Comparison of ENCODE assay signal across 7 mouse cellular contexts in genomic region chr2:35714742-35715167, GRCm38 (mm10).
DNase-seq lines count a peak whose midpoint lies in the region; ATAC-seq and TF ChIP-seq lines count a peak whose summit lies in the region.

No protein-coding gene starts in this region.

- peak overlapping the region; percentile 10; the same call in 1 of the 2 replicates for H3K27ac ChIP-seq in intestine, embryonic 15.5 days
- no peak overlapping the region for H3K27ac ChIP-seq in intestine, postnatal 0 days (ENCODE audit: low read depth, low read length)
- H3K27ac ChIP-seq in liver, embryonic 12.5 days = no peak overlapping the region

- no peaks in the 10 kb centered on the region for H3K9me3 ChIP-seq in intestine, embryonic 15.5 days
- H3K9me3 ChIP-seq in intestine, postnatal 0 days (ENCODE audit: control insufficient read depth) = no peaks in the 10 kb centered on the region
- H3K9me3 ChIP-seq in liver, embryonic 12.5 days (replicated peaks) = no peaks in the 10 kb centered on the region

- H3K4me1 ChIP-seq in intestine, embryonic 15.5 days (replicated peaks) = 0 out of 2 replicates have a peak, but pooled peaks cover 8% of the 10 kb centered on the region
- no peaks in the 10 kb centered on the region for H3K4me1 ChIP-seq in intestine, postnatal 0 days (replicated peaks; ENCODE audit: control insufficient read depth, insufficient read depth, low read length)
- peaks cover 15% of the 10 kb centered on the region; the same call in 1 of the 2 replicates for H3K4me1 ChIP-seq in liver, embryonic 12.5 days

- no peak for TF ChIP-seq CTCF in intestine, postnatal 0 days (IDR thresholded peaks at IDR 0.05; ENCODE audit: low read depth)

- peaks cover 67% of the 10 kb centered on the region for H3K36me3 ChIP-seq in intestine, embryonic 15.5 days
- H3K36me3 ChIP-seq in intestine, postnatal 0 days (ENCODE audit: control insufficient read depth, insufficient read depth) = peaks cover 97% of the 10 kb centered on the region
- H3K36me3 ChIP-seq in liver, embryonic 12.5 days = peaks cover 70% of the 10 kb centered on the region

- DNase-seq in right cerebral cortex, adult 2 months (ENCODE audit: low spot score in 2 of 2) = peak; percentile 33 to 50
- no peak for DNase-seq in right cerebral cortex, postnatal 25 days
- peak; percentile 60 to 72 for DNase-seq in heart, adult 9 months (ENCODE audit: low spot score in 2 of 2)
- DNase-seq in kidney, adult 9 months = no peak

- no peak overlapping the region for H3K4me3 ChIP-seq in intestine, embryonic 15.5 days (replicated peaks)
- no peak overlapping the region for H3K4me3 ChIP-seq in intestine, postnatal 0 days (ENCODE audit: low read depth, low read length)
- H3K4me3 ChIP-seq in liver, embryonic 12.5 days = no peak overlapping the region

- H3K27me3 ChIP-seq in intestine, embryonic 15.5 days (replicated peaks) = no peaks in the 10 kb centered on the region
- no peaks in the 10 kb centered on the region for H3K27me3 ChIP-seq in intestine, postnatal 0 days (replicated peaks; ENCODE audit: control insufficient read depth, insufficient read depth, low read length)
- H3K27me3 ChIP-seq in liver, embryonic 12.5 days (replicated peaks) = no peaks in the 10 kb centered on the region

- no peak overlapping the region for H3K9ac ChIP-seq in intestine, embryonic 15.5 days
- no peak overlapping the region for H3K9ac ChIP-seq in intestine, postnatal 0 days (ENCODE audit: low read depth, low read length)
- H3K9ac ChIP-seq in liver, embryonic 12.5 days = no peak overlapping the region

- H3K4me2 ChIP-seq in intestine, embryonic 15.5 days (replicated peaks) = no peak overlapping the region
- no peak overlapping the region for H3K4me2 ChIP-seq in intestine, postnatal 0 days (replicated peaks; ENCODE audit: low read depth)
- H3K4me2 ChIP-seq in liver, embryonic 12.5 days = no peak overlapping the region

- ATAC-seq in intestine, embryonic 15.5 days = peak; percentile 44
- ATAC-seq in intestine, postnatal 0 days = no peak
- ATAC-seq in liver, embryonic 12.5 days = no peak

- 38% methylated on average over 8 of the region's 8 CpGs for WGBS in intestine, embryonic 15.5 days
- 51% methylated on average over 8 of the region's 8 CpGs for WGBS in intestine, postnatal 0 days
- WGBS in liver, embryonic 12.5 days (ENCODE audit: insufficient replicate concordance) = 63% methylated on average over 8 of the region's 8 CpGs

Comparison
In these comparisons a context has a peak if more than half of its experiments do, and no peak if none do; other contexts are left out.
1. DNase-seq: peak in right cerebral cortex, adult 2 months (2 of 2) and heart, adult 9 months (2 of 2); none in right cerebral cortex, postnatal 25 days (single experiment) and kidney, adult 9 months (single experiment).